Mouse (Mus musculus): ENCODE measurements around the gene Pax4.

Gene Pax4

GRCm38 (mm10) chr6:28430795-28431537 lies 18.2 kb downstream of the Pax4 start:
- WGBS: 80% methylated on average over 10 of the region's 10 CpGs

DNA sequence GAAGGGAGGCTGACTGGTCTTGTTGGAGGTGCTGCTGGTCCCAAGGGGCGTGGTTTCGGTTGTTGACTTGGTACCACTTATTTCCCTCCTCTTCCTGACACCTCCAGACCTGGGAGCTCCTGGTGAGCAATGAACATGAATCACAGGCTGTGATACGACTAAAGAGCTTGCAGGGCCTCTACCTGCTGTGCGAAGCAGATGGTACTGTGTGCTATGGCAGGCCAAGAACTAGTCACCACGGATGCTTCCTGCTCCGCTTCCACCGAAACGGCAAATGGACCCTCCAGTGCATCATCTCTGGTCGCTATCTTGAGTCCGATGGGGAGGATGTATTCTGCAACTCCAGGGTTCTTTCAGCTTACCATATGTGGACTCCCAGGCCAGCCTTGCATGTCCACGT lies 19.3 kb downstream of the Pax4 start:
- 87% methylated on average over 11 of the region's 11 CpGs for WGBS

DNA sequence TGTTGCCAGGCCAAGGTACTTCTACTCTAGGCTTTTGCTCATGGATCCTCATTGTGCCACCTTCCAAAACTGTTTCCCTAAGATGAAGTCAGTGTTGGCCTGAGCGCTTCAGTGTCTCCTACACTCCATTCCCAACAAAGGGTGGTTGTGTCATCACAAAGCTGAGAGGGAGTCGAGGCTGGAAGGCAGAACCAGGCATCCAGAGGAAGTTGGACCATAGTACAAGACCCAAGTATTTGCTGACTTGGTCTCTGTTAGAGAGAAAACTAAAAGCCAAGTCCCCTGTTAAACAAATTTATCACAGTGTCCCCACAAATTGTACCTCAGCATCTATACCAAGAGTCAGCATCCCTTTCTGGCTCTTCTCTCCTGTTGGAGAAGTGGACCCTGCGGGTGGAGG lies 20.9 kb downstream of the Pax4 start, which contains the start of gene Gcc1:
Gene Gcc1, minus strand, starts transcription at position 101 of the 400 bp plus-strand sequence.
- 75% methylated on average over 3 of the region's 3 CpGs for WGBS

GRCm38 (mm10) chr6:28427096-28427839 lies 21.9 kb downstream of the Pax4 start, which contains the start of gene Fscn3:
Fscn3 (plus strand) TSS chr6:28427789.
- 78% methylated on average over 3 of the region's 3 CpGs for WGBS

DNA sequence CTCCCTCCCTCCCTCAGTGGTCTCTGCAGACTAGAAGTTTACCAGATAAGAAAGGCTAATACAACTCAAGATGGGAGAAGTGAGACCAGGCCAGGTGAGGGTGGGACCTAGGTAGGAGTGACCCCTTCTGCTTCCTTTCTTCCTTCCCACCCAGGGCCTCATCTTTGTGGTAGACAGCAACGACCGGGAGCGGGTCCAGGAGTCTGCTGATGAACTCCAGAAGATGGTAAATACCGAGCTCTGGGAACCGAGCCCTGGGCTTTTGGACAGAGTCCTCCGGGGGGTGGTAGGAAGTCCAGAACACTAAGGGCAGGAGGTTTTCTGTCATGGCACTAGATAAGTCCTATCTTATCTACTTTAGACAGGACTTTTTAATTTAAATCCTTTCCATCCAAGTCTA lies 24.1 kb downstream of the Pax4 start:
- 65% methylated on average over 6 of the region's 6 CpGs for WGBS

- 8% methylated on average over 44 of the region's 46 CpGs for WGBS
Measured at GRCm38 (mm10) chr6:28423767-28424695, 25.1 kb downstream of the Pax4 start.

GRCm38 (mm10) chr6:28423313-28423712 lies 25.8 kb downstream of the Pax4 start, which contains the start of gene Arf5:
Arf5 (plus strand) TSS chr6:28423560.
- under 1% methylated on average over 38 of the region's 42 CpGs for WGBS

DNA sequence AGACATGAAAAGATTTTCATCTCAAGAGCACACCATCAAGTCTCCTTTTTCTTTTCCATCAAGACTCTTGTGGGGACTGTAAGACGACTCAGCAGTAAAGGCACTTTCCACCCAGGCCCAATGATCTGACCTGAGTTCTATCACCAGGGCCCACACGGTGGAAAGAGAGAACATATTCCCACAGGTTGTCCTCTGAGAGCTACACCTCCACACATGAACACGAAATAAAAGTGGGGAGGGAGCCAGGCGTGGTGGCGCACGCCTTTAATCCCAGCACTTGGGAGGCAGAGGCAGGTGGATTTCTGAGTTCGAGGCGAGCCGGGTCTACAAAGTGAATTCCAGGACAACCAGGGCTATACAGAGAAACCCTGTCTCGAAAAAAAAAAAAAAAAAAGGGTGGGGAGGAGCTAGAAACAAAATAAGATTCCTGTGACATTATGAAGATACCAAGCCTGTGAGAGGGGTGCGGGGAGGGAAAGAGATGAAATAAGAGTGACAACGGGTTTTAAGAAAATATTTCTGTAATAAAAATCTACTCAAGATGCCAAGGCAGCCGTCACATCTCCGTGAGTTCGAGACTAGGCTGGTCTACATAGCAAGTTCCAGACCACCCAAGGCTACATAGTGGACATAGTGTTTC lies 26.4 kb downstream of the Pax4 start:
- 67% methylated on average over 15 of the region's 15 CpGs for WGBS

- under 1% methylated on average over 27 of the region's 27 CpGs for WGBS
Measured at GRCm38 (mm10) chr6:28421469-28422000, 27.6 kb downstream of the Pax4 start.

GRCm38 (mm10) chr6:28420865-28421264 lies 28.3 kb downstream of the Pax4 start:
- WGBS: 20% methylated on average over 13 of the region's 13 CpGs

DNA sequence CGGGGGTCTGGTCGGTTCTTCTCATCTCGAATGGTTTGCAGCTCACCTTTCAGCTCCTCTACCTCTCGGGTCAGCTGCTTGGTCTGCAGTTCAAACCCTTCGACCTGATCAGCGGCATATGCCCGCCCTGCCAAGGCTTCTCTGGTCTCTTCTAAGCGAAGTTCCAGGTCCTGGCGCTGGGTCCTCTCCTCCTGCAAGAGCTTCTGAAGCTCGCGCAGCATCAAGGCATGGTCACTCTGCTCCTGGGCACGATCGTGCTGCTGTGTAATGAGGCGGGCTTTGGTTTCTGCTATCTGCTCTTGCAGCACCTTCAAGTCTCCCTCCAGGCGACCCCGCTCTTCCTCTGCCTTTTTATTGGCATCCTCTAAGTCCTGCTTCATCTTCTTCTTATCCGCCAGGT lies 28.8 kb downstream of the Pax4 start:
- WGBS: 83% methylated on average over 17 of the region's 17 CpGs

DNA sequence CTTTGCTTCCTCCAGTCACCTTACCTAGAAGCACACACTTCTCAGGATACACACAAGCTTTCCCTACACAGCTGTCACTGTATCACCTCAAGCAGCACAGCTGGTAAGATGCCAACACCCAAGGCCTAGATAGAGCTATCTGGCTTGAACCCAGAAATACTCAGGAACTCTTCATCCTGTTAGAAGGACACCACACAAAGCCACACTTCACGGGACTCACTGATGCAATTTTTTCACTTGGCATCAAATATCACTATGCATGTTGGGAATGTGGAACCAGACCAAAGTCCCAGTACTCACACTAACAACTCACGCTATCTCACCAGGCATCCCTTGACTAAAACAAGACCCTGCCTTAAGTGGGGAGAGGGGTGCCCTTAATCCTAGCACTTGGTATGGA lies 29.5 kb downstream of the Pax4 start:
- WGBS: 37% methylated on average over 2 of the region's 2 CpGs

DNA sequence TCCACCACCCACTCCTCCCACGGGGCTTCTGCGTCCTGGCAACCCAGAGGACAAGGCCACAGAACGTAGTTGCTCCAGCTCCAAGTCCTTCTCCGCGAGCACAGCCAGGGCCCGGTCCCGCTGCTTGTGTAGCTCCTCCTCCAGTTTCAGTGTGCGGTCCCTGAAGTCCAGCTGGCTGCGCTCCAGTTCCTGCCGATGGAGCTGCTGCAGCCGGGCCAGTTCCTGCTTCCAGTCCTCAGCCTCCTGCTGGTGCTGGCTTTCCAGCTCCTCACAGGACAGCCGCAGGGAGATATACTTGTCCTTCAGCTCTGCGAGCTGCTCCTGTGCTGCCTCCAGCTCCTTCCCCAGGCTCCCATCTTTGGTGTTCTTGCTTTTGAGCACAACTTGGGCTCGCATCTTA lies 30.7 kb downstream of the Pax4 start:
- 47% methylated on average over 14 of the region's 14 CpGs for WGBS

DNA sequence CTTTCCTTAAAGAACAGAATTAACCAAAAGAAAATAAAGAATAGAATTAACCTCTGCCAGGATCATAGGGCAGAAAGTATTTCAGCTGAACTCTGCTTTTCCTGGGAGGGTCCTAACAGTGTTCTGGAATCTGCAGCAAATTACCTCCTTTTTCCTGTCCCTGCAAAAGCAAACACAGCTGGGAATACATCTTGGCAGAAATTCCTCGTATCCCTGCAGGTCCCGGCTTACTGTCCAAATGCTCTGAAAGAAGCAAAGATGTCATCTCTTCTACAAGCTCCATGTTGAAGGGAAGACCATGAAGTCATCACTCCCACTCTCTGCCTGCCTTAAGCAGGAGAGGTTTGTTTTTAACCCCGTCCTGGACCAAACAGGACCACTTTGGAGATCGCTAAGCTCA lies 32.2 kb downstream of the Pax4 start:
- WGBS: 60% methylated on average over 4 of the region's 4 CpGs

GRCm38 (mm10) chr6:28411236-28411635 lies 37.9 kb downstream of the Pax4 start:
- WGBS: 73% methylated on average over 2 of the region's 2 CpGs

DNA sequence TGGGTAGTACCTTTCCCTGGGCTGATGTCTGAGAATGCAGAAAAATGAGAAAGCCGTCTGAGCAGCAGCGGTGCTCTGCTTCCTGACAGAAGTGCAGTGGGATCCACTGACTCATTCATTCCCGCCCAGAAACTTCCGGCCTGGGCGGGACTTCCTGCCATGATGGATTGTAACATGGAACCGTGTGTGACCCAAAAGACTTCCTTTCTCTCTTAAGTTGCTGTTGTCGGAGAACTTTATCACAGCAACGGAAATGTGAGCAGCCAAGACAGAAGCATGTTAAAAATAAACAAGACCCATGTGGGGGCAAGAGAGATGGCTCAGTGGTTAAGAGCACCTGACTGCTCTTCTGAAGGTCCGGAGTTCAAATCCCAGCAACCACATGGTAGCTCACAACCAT lies 39.1 kb downstream of the Pax4 start:
- 85% methylated on average over 9 of the region's 9 CpGs for WGBS

DNA sequence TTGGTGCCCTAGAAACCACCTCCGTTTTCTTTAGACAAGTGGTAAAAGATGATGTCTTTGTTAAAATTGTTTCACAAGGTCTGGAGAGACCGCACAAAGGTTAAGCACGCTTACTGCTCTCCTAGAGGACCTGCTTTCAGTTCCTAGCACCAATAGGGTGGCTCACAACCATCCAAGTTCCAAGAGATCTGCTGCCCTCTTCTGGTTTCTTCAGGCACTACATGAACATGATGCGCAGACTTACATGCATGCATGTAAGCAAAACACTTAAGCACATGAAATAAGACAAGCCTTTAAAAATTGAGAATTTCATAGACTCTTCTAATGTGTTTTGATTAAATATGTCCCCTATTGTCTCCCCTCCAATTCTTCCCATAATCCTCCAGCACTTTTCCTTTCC lies 49.4 kb downstream of the Pax4 start:
- WGBS: 95% methylated on average over 4 of the region's 4 CpGs

DNA sequence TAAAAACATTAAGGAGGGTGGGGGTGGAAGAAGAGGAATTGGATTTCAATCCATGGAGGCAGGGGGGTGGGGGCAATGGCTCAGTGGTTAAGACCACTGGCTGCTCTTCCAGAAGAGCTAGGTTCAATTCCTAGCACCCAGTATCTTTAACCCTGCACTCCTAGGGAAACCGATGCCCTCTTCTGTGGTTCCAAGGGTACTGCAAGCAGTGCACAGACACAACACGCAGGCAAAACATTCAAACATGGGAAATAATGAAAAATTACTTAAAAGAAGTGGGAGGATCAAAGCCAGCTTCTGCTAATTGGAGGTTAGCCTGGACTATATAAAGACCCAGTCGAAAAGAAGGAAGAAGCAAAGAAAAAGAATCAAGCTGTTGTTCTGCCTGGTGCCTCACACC lies 50.4 kb downstream of the Pax4 start:
- 85% methylated on average over 3 of the region's 3 CpGs for WGBS

GRCm38 (mm10) chr6:28397681-28398203 lies 51.4 kb downstream of the Pax4 start, which contains the start of gene Zfp800:
Zfp800 (minus strand) TSS chr6:28398005.
- WGBS: 3% methylated on average over 33 of the region's 33 CpGs

- WGBS: 7% methylated on average over 19 of the region's 19 CpGs
Measured at GRCm38 (mm10) chr6:28396853-28397457, 52.2 kb downstream of the Pax4 start.
